Mouse (Mus musculus) forebrain, embryonic 12.5 days (tissue): ENCODE data around the gene Minar1. TPM values are rescaled to one million over a fixed set of nuclear protein-coding genes. Genes with fewer than 3 reads are reported as not detected.

Experiments used
- ATAC-seq: fragments of 200-750 bp; cut with Nextera tagmentation; 2 replicates; pipeline ENCODE4 v1.8.0; 2017; ENCODE audit warnings: moderate TSS enrichment; ENCODE audit not compliant: low FRiP score
- H3K27ac ChIP-seq: fragments of 300-500 bp; sonication (generic); 2 replicates; pipeline ENCODE4 v1.5.1; 2016; ENCODE audit warnings: mild to moderate bottlenecking
- H3K27me3 ChIP-seq: fragments of 300-500 bp; sonication (generic); 2 replicates; pipeline ENCODE4 v1.6.1; 2016; ENCODE audit warnings: mild to moderate bottlenecking
- H3K36me3 ChIP-seq: fragments of 300-500 bp; sonication (generic); replicated peaks from 2 replicates; pipeline ENCODE4 v1.6.1; 2016; ENCODE audit warnings: mild to moderate bottlenecking
- H3K4me1 ChIP-seq: fragments of 300-500 bp; sonication (generic); 2 replicates; pipeline ENCODE4 v1.6.1; 2016
- H3K4me2 ChIP-seq: fragments of 300-500 bp; sonication (generic); 2 replicates; pipeline ENCODE4 v1.6.1; 2016; ENCODE audit warnings: mild to moderate bottlenecking, moderate library complexity
- H3K4me3 ChIP-seq: fragments of 300-500 bp; sonication (generic); replicated peaks from 2 replicates; pipeline ENCODE4 v1.5.1; 2016; ENCODE audit warnings: mild to moderate bottlenecking
- H3K9ac ChIP-seq: fragments of 300-500 bp; sonication (generic); 2 replicates; pipeline ENCODE4 v1.6.1; 2016; ENCODE audit warnings: mild to moderate bottlenecking
- H3K9me3 ChIP-seq: fragments of 300-500 bp; sonication (generic); 2 replicates; pipeline ENCODE4 v1.6.1; 2016
- WGBS: fragments of 180-500 bp; shearing (Covaris S2); methylation state at CpG from one replicate; pipeline ENCODE4 v1.1.7; 2016; 5-methylcytosine and 5-hydroxymethylcytosine counted together
- polyA plus RNA-seq: library from polyadenylated mRNA; unstranded; fragments of >200 nt; fragmentation: Nextera tagmentation; extraction: Ambion mirVana; gene quantifications from 2 replicates; pipeline ENCODE4 v1.2.1, GENCODE M21; 2016

The Minar1 gene
- polyA plus RNA-seq = 0.09 and 0.18 TPM in 2 replicates

- WGBS = under 1% methylated on average over 27 of the region's 27 CpGs
- peak within 1 kb of the TSS; percentile 54 for H3K9ac ChIP-seq
- peak within 1 kb of the TSS; percentile 54 for H3K4me3 ChIP-seq
- peak; percentile 82 for ATAC-seq
- H3K9me3 ChIP-seq = no peaks in the 10 kb centered on the region
- H3K36me3 ChIP-seq = no peaks in the 10 kb centered on the region
- H3K4me1 ChIP-seq = peaks cover 21% of the 10 kb centered on the region
- H3K27ac ChIP-seq = no peak within 1 kb of the TSS
- H3K27me3 ChIP-seq = peaks cover 49% of the 10 kb centered on the region
- H3K4me2 ChIP-seq = peak within 1 kb of the TSS; percentile 96
Observed at GRCm38 (mm10) chr9:89623006-89623760, at the start of gene Minar1. Gene Minar1, minus strand, starts transcription at chr9:89623125.

- Histone ChIP-seq H3K4me2 (no peak overlapping the region), H3K9ac (no peak overlapping the region), H3K4me1 (no peaks in the 10 kb centered on the region), H3K4me3 (no peak overlapping the region), H3K27me3 (no peaks in the 10 kb centered on the region), H3K27ac (no peak overlapping the region), H3K36me3 (no peaks in the 10 kb centered on the region), H3K9me3 (no peaks in the 10 kb centered on the region)
- ATAC-seq = no peak
- 87% methylated on average over 4 of the region's 4 CpGs for WGBS
Observed at GRCm38 (mm10) chr9:89669878-89670277, 47.0 kb upstream of the Minar1 start.

GRCm38 (mm10) chr9:89667306-89667942, 44.5 kb upstream of the Minar1 start:
- Histone ChIP-seq H3K4me2 (no peak overlapping the region), H3K9me3 (no peaks in the 10 kb centered on the region), H3K27ac (no peak overlapping the region), H3K36me3 (no peaks in the 10 kb centered on the region), H3K4me1 (no peaks in the 10 kb centered on the region), H3K27me3 (no peaks in the 10 kb centered on the region), H3K4me3 (no peak overlapping the region), H3K9ac (no peak overlapping the region)
- 81% methylated on average over 4 of the region's 4 CpGs for WGBS
- no peak for ATAC-seq

GRCm38 (mm10) chr9:89650913-89651312, 28.0 kb upstream of the Minar1 start:
- no peaks in the 10 kb centered on the region for H3K9me3 ChIP-seq

GRCm38 (mm10) chr9:89637453-89637852, 14.5 kb upstream of the Minar1 start:
- 91% methylated on average over 3 of the region's 3 CpGs for WGBS
- no peak overlapping the region for H3K4me3 ChIP-seq
- H3K4me2 ChIP-seq = no peak overlapping the region
- no peaks in the 10 kb centered on the region for H3K27me3 ChIP-seq
- H3K4me1 ChIP-seq = no peaks in the 10 kb centered on the region
- no peak overlapping the region for H3K27ac ChIP-seq
- no peaks in the 10 kb centered on the region for H3K9me3 ChIP-seq
- H3K36me3 ChIP-seq = no peaks in the 10 kb centered on the region
- no peak overlapping the region for H3K9ac ChIP-seq
- no peak for ATAC-seq

More at GRCm38 (mm10) chr9:89650913-89651312, 28.0 kb upstream of the Minar1 start:
- no peaks in the 10 kb centered on the region for H3K27me3 ChIP-seq
- H3K4me1 ChIP-seq = no peaks in the 10 kb centered on the region
- H3K4me2 ChIP-seq = no peak overlapping the region
- H3K27ac ChIP-seq = no peak overlapping the region
- no peak for ATAC-seq
- 67% methylated on average over 6 of the region's 6 CpGs for WGBS
- no peak overlapping the region for H3K4me3 ChIP-seq
- no peak overlapping the region for H3K9ac ChIP-seq
- H3K36me3 ChIP-seq = no peaks in the 10 kb centered on the region

- peaks cover 21% of the 10 kb centered on the region for H3K4me1 ChIP-seq
- no peak overlapping the region for H3K27ac ChIP-seq
- H3K4me3 ChIP-seq = peak overlapping the region; percentile 54
- no peaks in the 10 kb centered on the region for H3K9me3 ChIP-seq
- peaks cover 49% of the 10 kb centered on the region for H3K27me3 ChIP-seq
- peak overlapping the region; percentile 54 for H3K9ac ChIP-seq
- H3K36me3 ChIP-seq = no peaks in the 10 kb centered on the region
- 2% methylated on average over 42 of the region's 42 CpGs for WGBS
- H3K4me2 ChIP-seq = peak overlapping the region; percentile 96
- peak; percentile 74 for ATAC-seq
Observed at GRCm38 (mm10) chr9:89622296-89623005, 474 bp downstream of the Minar1 start.

GRCm38 (mm10) chr9:89621750-89622149, 1.2 kb downstream of the Minar1 start:
- H3K9me3 ChIP-seq = no peaks in the 10 kb centered on the region
- H3K27ac ChIP-seq = no peak overlapping the region
- peak overlapping the region; percentile 96 for H3K4me2 ChIP-seq
- H3K4me3 ChIP-seq = peak overlapping the region; percentile 54
- H3K27me3 ChIP-seq = peaks cover 49% of the 10 kb centered on the region
- 11% methylated on average over 11 of the region's 11 CpGs for WGBS
- H3K36me3 ChIP-seq = no peaks in the 10 kb centered on the region
- no peak for ATAC-seq
- H3K4me1 ChIP-seq = peaks cover 21% of the 10 kb centered on the region
- H3K9ac ChIP-seq = no peak overlapping the region

GRCm38 (mm10) chr9:89620347-89620746, 2.6 kb downstream of the Minar1 start:
- WGBS = 19% methylated on average over 6 of the region's 6 CpGs
- Histone ChIP-seq H3K4me3 (no peak overlapping the region), H3K27me3 (peaks cover 48% of the 10 kb centered on the region), H3K36me3 (no peaks in the 10 kb centered on the region), H3K9ac (no peak overlapping the region), H3K4me2 (no peak overlapping the region), H3K27ac (no peak overlapping the region), H3K9me3 (no peaks in the 10 kb centered on the region), H3K4me1 (peaks cover 21% of the 10 kb centered on the region)
- ATAC-seq = no peak

GRCm38 (mm10) chr9:89616946-89617345, 6.0 kb downstream of the Minar1 start:
- no peak overlapping the region for H3K4me3 ChIP-seq
- H3K9me3 ChIP-seq = no peaks in the 10 kb centered on the region
- peaks cover 16% of the 10 kb centered on the region for H3K27me3 ChIP-seq
- no peak overlapping the region for H3K27ac ChIP-seq
- no peak overlapping the region for H3K4me2 ChIP-seq
- ATAC-seq = no peak
- no peaks in the 10 kb centered on the region for H3K36me3 ChIP-seq
- peaks cover 4% of the 10 kb centered on the region; the same call in 1 of the 2 replicates for H3K4me1 ChIP-seq
- 94% methylated on average over 2 of the region's 2 CpGs for WGBS
- H3K9ac ChIP-seq = no peak overlapping the region

GRCm38 (mm10) chr9:89610592-89610991, 12.3 kb downstream of the Minar1 start:
- WGBS = 71% methylated on average over 4 of the region's 4 CpGs
- ATAC-seq = no peak
- no peaks in the 10 kb centered on the region for H3K36me3 ChIP-seq
- no peak overlapping the region for H3K4me2 ChIP-seq
- no peaks in the 10 kb centered on the region for H3K9me3 ChIP-seq
- no peaks in the 10 kb centered on the region for H3K27me3 ChIP-seq
- H3K4me1 ChIP-seq = no peaks in the 10 kb centered on the region
- no peak overlapping the region for H3K9ac ChIP-seq
- no peak overlapping the region for H3K27ac ChIP-seq
- no peak overlapping the region for H3K4me3 ChIP-seq

GRCm38 (mm10) chr9:89607321-89607720, 15.6 kb downstream of the Minar1 start:
- WGBS = 80% methylated on average over 7 of the region's 7 CpGs
- Histone ChIP-seq H3K9me3 (no peaks in the 10 kb centered on the region), H3K36me3 (no peaks in the 10 kb centered on the region), H3K27ac (no peak overlapping the region), H3K4me1 (no peaks in the 10 kb centered on the region), H3K4me2 (no peak overlapping the region), H3K9ac (no peak overlapping the region), H3K4me3 (no peak overlapping the region), H3K27me3 (no peaks in the 10 kb centered on the region)
- ATAC-seq = no peak

GRCm38 (mm10) chr9:89606256-89606655, 16.7 kb downstream of the Minar1 start:
- WGBS = 87% methylated on average over 11 of the region's 11 CpGs
- H3K9me3 ChIP-seq = no peaks in the 10 kb centered on the region
- no peak overlapping the region for H3K9ac ChIP-seq
- ATAC-seq = no peak
- no peaks in the 10 kb centered on the region for H3K36me3 ChIP-seq
- no peak overlapping the region for H3K27ac ChIP-seq
- no peaks in the 10 kb centered on the region for H3K4me1 ChIP-seq
- H3K27me3 ChIP-seq = no peaks in the 10 kb centered on the region
- H3K4me3 ChIP-seq = no peak overlapping the region
- H3K4me2 ChIP-seq = no peak overlapping the region
